Mouse (Mus musculus) lung, postnatal 25 days (tissue): Measurements from ENCODE around the gene Olfr799.

Experiments
- DNase-seq: peaks from one replicate; pipeline ENCODE4 v3.0.0; 2022; ENCODE audit warnings: low spot score

Gene Olfr799

GRCm38 (mm10) chr10:129637184-129637583, at the start of gene Olfr799:
TSS of gene Olfr799 (plus strand) at chr10:129637484.
- DNase-seq = no peak

GRCm38 (mm10) chr10:129612470-129612869, 24.8 kb upstream of the Olfr799 start, which contains the start of gene Olfr796:
TSS of gene Olfr796 (minus strand) at chr10:129612570.
- no peak for DNase-seq

- no peak for DNase-seq
Measured at GRCm38 (mm10) chr10:129621724-129622123, 15.6 kb upstream of the Olfr799 start.

- no peak for DNase-seq
Measured at GRCm38 (mm10) chr10:129623251-129623650, 14.0 kb upstream of the Olfr799 start.

- no peak for DNase-seq
Measured at GRCm38 (mm10) chr10:129627834-129628233, 9.4 kb upstream of the Olfr799 start, which contains the start of gene Olfr798. TSS of gene Olfr798 (minus strand) at chr10:129627934.

GRCm38 (mm10) chr10:129651763-129652162, 14.5 kb downstream of the Olfr799 start:
- DNase-seq = no peak

GRCm38 (mm10) chr10:129657394-129657793, 20.1 kb downstream of the Olfr799 start, which contains the start of gene Olfr800:
TSS of gene Olfr800 (plus strand) at chr10:129657694.
- no peak for DNase-seq

- DNase-seq = no peak
Measured at GRCm38 (mm10) chr10:129673765-129674164, 36.5 kb downstream of the Olfr799 start, which contains the start of gene Olfr801. TSS of gene Olfr801 (minus strand) at chr10:129673865.

- no peak for DNase-seq
Measured at GRCm38 (mm10) chr10:129688069-129688468, 50.8 kb downstream of the Olfr799 start, which contains the start of gene Olfr802. TSS of gene Olfr802 (minus strand) at chr10:129688169.

GRCm38 (mm10) chr10:129694186-129694585, 56.9 kb downstream of the Olfr799 start, which contains the start of gene Olfr803:
TSS of gene Olfr803 (minus strand) at chr10:129694286.
- DNase-seq = no peak
